Mouse (Mus musculus) spleen, postnatal 4 days (tissue): ENCODE results near the gene Celf1.
A peak's percentile ranks its signal among the peaks of the same experiment; 100 is the strongest.
"Not testable (repeated sequence)": the region's sequence is repeated elsewhere in the genome, so short reads cannot be mapped to it uniquely, and the experiment has no call there.

Experiments used
- DNase-seq, 2 experiments: peaks; one replicate each; pipeline ENCODE4 v3.0.0; 2022; ENCODE audit warnings: low spot score in 2 of 2

The Celf1 gene

GRCm38 (mm10) chr2:90940233-90941229 is at the start of gene Celf1:
Gene Celf1 (plus strand): TSS chr2:90940382.
- DNase-seq: peak; percentile 86 to 93

- DNase-seq: peak in 1 of 2 experiments; percentile 34
Measured at GRCm38 (mm10) chr2:90893673-90894298, 46.4 kb upstream of the Celf1 start.

GRCm38 (mm10) chr2:90894299-90894677 is 45.9 kb upstream of the Celf1 start:
- DNase-seq: not testable (repeated sequence)

- no peak for DNase-seq
Measured at GRCm38 (mm10) chr2:90903398-90903797, 36.8 kb upstream of the Celf1 start.

GRCm38 (mm10) chr2:90904076-90904855 is 35.9 kb upstream of the Celf1 start, which contains the start of the genes Kbtbd4 and Ndufs3:
Gene Kbtbd4 (plus strand): TSS chr2:90904740.
Gene Ndufs3 (minus strand): TSS chr2:90904827.
- DNase-seq: peak; percentile 89 to 95

- DNase-seq: no peak
Measured at GRCm38 (mm10) chr2:90904856-90905224, 35.3 kb upstream of the Celf1 start.

GRCm38 (mm10) chr2:90906721-90907120 is 33.5 kb upstream of the Celf1 start:
- no peak for DNase-seq

- no peak for DNase-seq
Measured at GRCm38 (mm10) chr2:90910861-90911260, 29.3 kb upstream of the Celf1 start.

GRCm38 (mm10) chr2:90911668-90912067 is 28.5 kb upstream of the Celf1 start:
- no peak for DNase-seq

GRCm38 (mm10) chr2:90913671-90914070 is 26.5 kb upstream of the Celf1 start:
- DNase-seq: no peak

- no peak for DNase-seq
Measured at GRCm38 (mm10) chr2:90915516-90915915, 24.7 kb upstream of the Celf1 start.

- no peak for DNase-seq
Measured at GRCm38 (mm10) chr2:90916560-90917232, 23.5 kb upstream of the Celf1 start.

- peak; percentile 73 to 87 for DNase-seq
Measured at GRCm38 (mm10) chr2:90917233-90917998, 22.8 kb upstream of the Celf1 start.

- DNase-seq: no peak
Measured at GRCm38 (mm10) chr2:90917999-90918698, 22.0 kb upstream of the Celf1 start.

GRCm38 (mm10) chr2:90921178-90921577 is 19.0 kb upstream of the Celf1 start:
- no peak for DNase-seq

GRCm38 (mm10) chr2:90922636-90923035 is 17.5 kb upstream of the Celf1 start:
- no peak for DNase-seq

- no peak for DNase-seq
Measured at GRCm38 (mm10) chr2:90928566-90928965, 11.6 kb upstream of the Celf1 start.

GRCm38 (mm10) chr2:90931829-90932228 is 8.4 kb upstream of the Celf1 start:
- DNase-seq: no peak

- no peak for DNase-seq
Measured at GRCm38 (mm10) chr2:90932273-90932672, 7.9 kb upstream of the Celf1 start.

GRCm38 (mm10) chr2:90938362-90938761 is 1.8 kb upstream of the Celf1 start:
- DNase-seq: no peak
